Mouse (Mus musculus): ENCODE measurements at regions not wholly inside any gene's neighbourhood (a gene's known extent, or its start where the extent isn't known, plus 50 kb on each side); places are given as distances from the start of the nearest gene placed in this dataset.

- no peak for TF ChIP-seq POLR2A (IDR thresholded peaks at IDR 0.05; ENCODE audit: extremely low read depth, insufficient read depth, low read length)
- no peak for TF ChIP-seq CTCF (IDR thresholded peaks at IDR 0.05; ENCODE audit: extremely low read depth, insufficient read depth, low read length)
- H3K27ac ChIP-seq (ENCODE audit: insufficient read depth, low read length) = no peak overlapping the region
- no peaks in the 10 kb centered on the region for H3K4me1 ChIP-seq (ENCODE audit: control insufficient read depth, insufficient read depth, low read length)
- no peak overlapping the region for H3K4me3 ChIP-seq (ENCODE audit: insufficient read depth, low read length)
These were observed 711.8 kb downstream of the Gm826 start for GRCm38 (mm10) chr2:159622141-159622669.

- no peak overlapping the region for H3K4me3 ChIP-seq (ENCODE audit: insufficient read depth, low read length)
- no peaks in the 10 kb centered on the region for H3K4me1 ChIP-seq (ENCODE audit: control insufficient read depth, insufficient read depth, low read length)
- no peak overlapping the region for H3K27ac ChIP-seq (ENCODE audit: insufficient read depth, low read length)
- TF ChIP-seq CTCF (IDR thresholded peaks at IDR 0.05; ENCODE audit: extremely low read depth, insufficient read depth, low read length) = no peak
- no peak for TF ChIP-seq POLR2A (IDR thresholded peaks at IDR 0.05; ENCODE audit: extremely low read depth, insufficient read depth, low read length)
These were observed 708.7 kb downstream of the Gm826 start for GRCm38 (mm10) chr2:159625306-159625705.

GRCm38 (mm10) chr2:159645861-159646260, 688.1 kb downstream of the Gm826 start:
- TF ChIP-seq CTCF (IDR thresholded peaks at IDR 0.05; ENCODE audit: extremely low read depth, insufficient read depth, low read length) (peak; percentile 46), POLR2A (IDR thresholded peaks at IDR 0.05; ENCODE audit: extremely low read depth, insufficient read depth, low read length) (no peak)
- Histone ChIP-seq H3K27ac (ENCODE audit: insufficient read depth, low read length) (no peak overlapping the region), H3K4me3 (ENCODE audit: insufficient read depth, low read length) (no peak overlapping the region), H3K4me1 (ENCODE audit: control insufficient read depth, insufficient read depth, low read length) (no peaks in the 10 kb centered on the region)

- Histone ChIP-seq H3K27ac (ENCODE audit: insufficient read depth, low read length) (no peak overlapping the region), H3K4me1 (ENCODE audit: control insufficient read depth, insufficient read depth, low read length) (no peaks in the 10 kb centered on the region), H3K4me3 (ENCODE audit: insufficient read depth, low read length) (no peak overlapping the region)
- no peak for TF ChIP-seq CTCF (IDR thresholded peaks at IDR 0.05; ENCODE audit: extremely low read depth, insufficient read depth, low read length)
- no peak for TF ChIP-seq POLR2A (IDR thresholded peaks at IDR 0.05; ENCODE audit: extremely low read depth, insufficient read depth, low read length)
These were observed 687.4 kb downstream of the Gm826 start for GRCm38 (mm10) chr2:159646595-159646994.

- Histone ChIP-seq H3K27ac (ENCODE audit: insufficient read depth, low read length) (no peak overlapping the region), H3K4me1 (ENCODE audit: control insufficient read depth, insufficient read depth, low read length) (no peaks in the 10 kb centered on the region), H3K4me3 (ENCODE audit: insufficient read depth, low read length) (no peak overlapping the region)
- no peak for TF ChIP-seq CTCF (IDR thresholded peaks at IDR 0.05; ENCODE audit: extremely low read depth, insufficient read depth, low read length)
- no peak for TF ChIP-seq POLR2A (IDR thresholded peaks at IDR 0.05; ENCODE audit: extremely low read depth, insufficient read depth, low read length)
These were observed 681.7 kb downstream of the Gm826 start for GRCm38 (mm10) chr2:159652243-159652642.

- H3K4me1 ChIP-seq (ENCODE audit: control insufficient read depth, insufficient read depth, low read length) = no peaks in the 10 kb centered on the region
These were observed 657.1 kb downstream of the Gm826 start for GRCm38 (mm10) chr2:159676845-159677244.

GRCm38 (mm10) chr2:159680641-159681040, 653.3 kb downstream of the Gm826 start:
- Histone ChIP-seq H3K4me1 (ENCODE audit: control insufficient read depth, insufficient read depth, low read length) (no peaks in the 10 kb centered on the region), H3K4me3 (ENCODE audit: insufficient read depth, low read length) (no peak overlapping the region), H3K27ac (ENCODE audit: insufficient read depth, low read length) (no peak overlapping the region)
- TF ChIP-seq POLR2A (IDR thresholded peaks at IDR 0.05; ENCODE audit: extremely low read depth, insufficient read depth, low read length) (no peak), CTCF (IDR thresholded peaks at IDR 0.05; ENCODE audit: extremely low read depth, insufficient read depth, low read length) (no peak)

More at GRCm38 (mm10) chr2:159676845-159677244, 657.1 kb downstream of the Gm826 start:
- TF ChIP-seq POLR2A (IDR thresholded peaks at IDR 0.05; ENCODE audit: extremely low read depth, insufficient read depth, low read length) (no peak), CTCF (IDR thresholded peaks at IDR 0.05; ENCODE audit: extremely low read depth, insufficient read depth, low read length) (no peak)
- no peak overlapping the region for H3K4me3 ChIP-seq (ENCODE audit: insufficient read depth, low read length)
- H3K27ac ChIP-seq (ENCODE audit: insufficient read depth, low read length) = no peak overlapping the region

- no peak for TF ChIP-seq POLR2A (IDR thresholded peaks at IDR 0.05; ENCODE audit: extremely low read depth, insufficient read depth, low read length)
- H3K4me1 ChIP-seq (ENCODE audit: control insufficient read depth, insufficient read depth, low read length) = no peaks in the 10 kb centered on the region
These were observed 630.9 kb downstream of the Gm826 start for GRCm38 (mm10) chr2:159703100-159703499.

GRCm38 (mm10) chr2:159708141-159708540, 625.8 kb downstream of the Gm826 start:
- TF ChIP-seq POLR2A (IDR thresholded peaks at IDR 0.05; ENCODE audit: extremely low read depth, insufficient read depth, low read length) (no peak), CTCF (IDR thresholded peaks at IDR 0.05; ENCODE audit: extremely low read depth, insufficient read depth, low read length) (no peak)
- H3K4me1 ChIP-seq (ENCODE audit: control insufficient read depth, insufficient read depth, low read length) = no peaks in the 10 kb centered on the region
- H3K27ac ChIP-seq (ENCODE audit: insufficient read depth, low read length) = no peak overlapping the region
- no peak overlapping the region for H3K4me3 ChIP-seq (ENCODE audit: insufficient read depth, low read length)

More at GRCm38 (mm10) chr2:159703100-159703499, 630.9 kb downstream of the Gm826 start:
- Histone ChIP-seq H3K27ac (ENCODE audit: insufficient read depth, low read length) (no peak overlapping the region), H3K4me3 (ENCODE audit: insufficient read depth, low read length) (no peak overlapping the region)

- no peak overlapping the region for H3K4me3 ChIP-seq (ENCODE audit: insufficient read depth, low read length)
- no peak overlapping the region for H3K27ac ChIP-seq (ENCODE audit: insufficient read depth, low read length)
- no peaks in the 10 kb centered on the region for H3K4me1 ChIP-seq (ENCODE audit: control insufficient read depth, insufficient read depth, low read length)
- no peak for TF ChIP-seq CTCF (IDR thresholded peaks at IDR 0.05; ENCODE audit: extremely low read depth, insufficient read depth, low read length)
- no peak for TF ChIP-seq POLR2A (IDR thresholded peaks at IDR 0.05; ENCODE audit: extremely low read depth, insufficient read depth, low read length)
These were observed 619.3 kb downstream of the Gm826 start for GRCm38 (mm10) chr2:159714633-159715032.

Data from cortical plate, adult 2 months (tissue).